Mouse (Mus musculus) heart, adult 2 months (tissue): ENCODE results near the gene Gm48551.

Experiments
- CTCF ChIP-seq: fragments of 200-600 bp; IDR thresholded peaks from 2 replicates; pipeline ENCODE4 v1.8.1; 2022; ENCODE audit warnings: antibody characterized with exemption, mild to moderate bottlenecking, moderate library complexity
- EP300 ChIP-seq: fragments of 200-500 bp; IDR thresholded peaks from 2 replicates; pipeline ENCODE4 v1.6.1; 2011; ENCODE audit warnings: low read depth, low read length, control low read depth; ENCODE audit not compliant: insufficient read depth
- POLR2A ChIP-seq: fragments of 200-500 bp; IDR thresholded peaks from 2 replicates; pipeline ENCODE4 v1.6.1; 2011; ENCODE audit warnings: mild to moderate bottlenecking, low read depth, low read length, control low read depth; ENCODE audit not compliant: insufficient read depth

DNA sequence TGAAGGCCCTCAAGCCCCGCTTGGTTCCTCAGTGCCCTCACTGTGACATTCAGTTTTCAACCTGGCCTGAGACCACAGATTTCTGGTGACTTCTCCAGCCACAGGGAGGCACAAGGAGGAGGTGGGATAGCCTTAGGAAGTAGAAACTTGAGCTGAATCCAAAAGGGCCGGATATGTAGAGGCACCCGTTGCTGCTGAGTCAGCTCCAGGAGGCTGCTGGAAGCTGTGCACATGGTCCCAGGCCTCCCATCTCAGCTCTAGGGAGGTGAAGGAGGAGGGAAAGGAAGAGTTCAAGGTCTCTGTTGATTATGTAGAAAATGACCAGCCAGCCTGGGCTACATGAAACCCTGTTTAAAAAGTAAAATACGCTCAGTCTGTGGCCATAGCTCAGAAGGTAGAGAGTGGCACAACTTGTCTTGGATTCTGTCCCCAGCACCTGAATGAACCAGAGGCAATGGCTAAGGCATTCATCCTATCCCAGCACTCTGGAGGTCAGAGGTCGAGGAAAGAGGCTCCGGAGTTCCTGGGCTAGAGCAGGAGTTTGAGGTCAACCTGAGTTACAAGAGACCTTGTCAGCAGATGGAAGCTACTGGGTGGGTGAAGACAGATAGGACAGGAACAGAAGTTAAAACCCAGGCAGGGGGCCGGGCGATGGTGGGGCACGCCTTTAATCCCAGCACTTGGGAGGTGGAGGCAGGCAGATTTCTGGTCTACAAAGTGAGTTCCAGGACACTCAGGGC is 29.4 kb upstream of the Gm48551 start:
- no peak for TF ChIP-seq POLR2A
- no peak for TF ChIP-seq CTCF
- no peak for TF ChIP-seq EP300
